Mouse (Mus musculus) intestine, postnatal 0 days (tissue): ENCODE measurements around the gene Fer1l4. TPM values are rescaled to one million over a fixed set of nuclear protein-coding genes. Genes with fewer than 3 reads are reported as not detected.
A peak's percentile ranks its signal among the peaks of the same experiment; 100 is the strongest.

Experiments
- ATAC-seq: fragments of 200-750 bp; cut with Nextera tagmentation; 2 replicates; pipeline ENCODE4 v1.8.0; 2017; ENCODE audit warnings: mild to moderate bottlenecking, moderate TSS enrichment, moderate library complexity
- H3K27ac ChIP-seq: fragments of 300-500 bp; sonication (generic); 2 replicates; pipeline ENCODE4 v1.5.1; 2014; ENCODE audit warnings: mild to moderate bottlenecking, low read depth, low read length, moderate library complexity
- H3K27me3 ChIP-seq: fragments of 300-500 bp; sonication (generic); replicated peaks from 2 replicates; pipeline ENCODE4 v1.6.1; 2014; ENCODE audit warnings: low read length, mixed read lengths; ENCODE audit not compliant: control insufficient read depth, insufficient read depth
- H3K36me3 ChIP-seq: fragments of 300-500 bp; sonication (generic); 2 replicates; pipeline ENCODE4 v1.6.1; 2014; ENCODE audit warnings: mild to moderate bottlenecking, moderate library complexity; ENCODE audit not compliant: control insufficient read depth, insufficient read depth
- H3K4me1 ChIP-seq: fragments of 300-500 bp; sonication (generic); replicated peaks from 2 replicates; pipeline ENCODE4 v1.6.1; 2014; ENCODE audit warnings: antibody characterized with exemption, low read length, mixed read lengths; ENCODE audit not compliant: control insufficient read depth, insufficient read depth
- H3K4me2 ChIP-seq: fragments of 300-500 bp; sonication (generic); replicated peaks from 2 replicates; pipeline ENCODE4 v1.6.1; 2014; ENCODE audit warnings: low read depth, mild to moderate bottlenecking, moderate library complexity
- H3K4me3 ChIP-seq: fragments of 300-500 bp; sonication (generic); 2 replicates; pipeline ENCODE4 v1.5.1; 2014; ENCODE audit warnings: low read depth, low read length
- H3K9ac ChIP-seq: fragments of 300-500 bp; sonication (generic); 2 replicates; pipeline ENCODE4 v1.6.1; 2014; ENCODE audit warnings: mild to moderate bottlenecking, low read depth, low read length
- H3K9me3 ChIP-seq: fragments of 300-500 bp; sonication (generic); 2 replicates; pipeline ENCODE4 v1.6.1; 2016; ENCODE audit warnings: mixed run types; ENCODE audit not compliant: control insufficient read depth
- CTCF ChIP-seq: sonication (generic); IDR thresholded peaks from 2 replicates; pipeline ENCODE4 v1.5.1; 2016; ENCODE audit warnings: low read depth, mild to moderate bottlenecking, control low read depth, antibody characterized with exemption, moderate library complexity
- WGBS: fragments of 180-500 bp; shearing (Covaris S2); extraction: QIAGEN DNeasy Blood & Tissue Kit; methylation state at CpG from one replicate; pipeline ENCODE4 v1.1.7; 2014; 5-methylcytosine and 5-hydroxymethylcytosine counted together
- polyA plus RNA-seq: library from polyadenylated mRNA; unstranded; fragments of >200 nt; fragmentation: Nextera tagmentation; extraction: Ambion mirVana; gene quantifications from 2 replicates; pipeline ENCODE4 v1.2.1, GENCODE M21; 2015

Gene Fer1l4
- polyA plus RNA-seq, 1 experiment from 2014 or later: 0.10 TPM

DNA sequence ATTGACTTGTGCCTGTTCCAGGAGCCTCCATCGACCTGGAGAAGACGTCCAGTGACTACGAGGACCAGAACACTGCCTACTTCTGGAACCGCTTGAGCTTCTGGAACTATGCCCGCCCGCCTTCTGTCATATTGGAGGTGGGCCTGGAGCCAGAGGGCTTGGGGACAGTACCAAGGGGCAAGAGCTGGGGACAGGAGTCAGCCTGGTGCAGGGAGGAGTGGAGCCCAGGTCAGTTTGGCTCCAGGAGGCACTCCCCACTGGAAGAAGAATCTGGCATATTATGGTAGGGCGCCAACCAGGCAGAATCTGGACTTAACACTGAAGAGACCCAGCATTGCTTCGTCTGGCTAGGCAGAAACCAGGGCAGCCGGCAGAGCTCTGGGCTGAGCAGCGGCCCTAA is 15.2 kb upstream of the Fer1l4 start:
- no peak overlapping the region for H3K27ac ChIP-seq

DNA sequence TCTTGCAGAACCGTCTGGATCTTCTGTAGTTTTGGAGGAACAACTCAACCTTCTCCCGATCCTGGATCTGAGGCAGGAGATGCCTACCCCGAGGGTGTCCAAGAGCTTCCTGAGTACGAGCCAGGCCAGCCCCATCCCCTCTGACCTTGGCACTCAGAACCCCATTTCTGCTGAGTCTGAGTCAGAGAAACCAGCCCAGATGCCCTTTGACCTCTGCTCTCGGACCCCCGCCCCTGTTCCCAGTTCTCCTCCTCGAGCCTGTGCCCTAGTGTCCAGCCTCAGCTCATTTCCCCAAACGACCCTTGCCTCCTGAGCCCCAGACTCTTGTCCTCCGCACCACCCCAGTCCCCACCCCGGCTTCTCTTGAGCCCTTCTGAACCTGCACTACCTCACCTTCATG is 13.4 kb upstream of the Fer1l4 start:
- Histone ChIP-seq H3K4me3 (peak overlapping the region; percentile 65), H3K4me2 (peak overlapping the region; percentile 99), H3K36me3 (peaks cover 13% of the 10 kb centered on the region; the same call in 1 of the 2 replicates), H3K9me3 (no peaks in the 10 kb centered on the region), H3K27ac (no peak overlapping the region), H3K9ac (0 out of 2 replicates have a peak overlapping the region, but pooled peaks have one; percentile 50), H3K4me1 (no peaks in the 10 kb centered on the region; the same call in 1 of the 2 replicates), H3K27me3 (no peaks in the 10 kb centered on the region)
- ATAC-seq: 0 out of 2 replicates have a peak, but pooled peaks have one; percentile 11
- 31% methylated on average over 10 of the region's 10 CpGs for WGBS
- TF ChIP-seq CTCF: no peak

More for the DNA sequence above, 15.2 kb upstream of the Fer1l4 start:
- ATAC-seq: no peak
- no peak overlapping the region for H3K4me2 ChIP-seq
- no peak for TF ChIP-seq CTCF
- H3K9me3 ChIP-seq: no peaks in the 10 kb centered on the region
- no peak overlapping the region for H3K9ac ChIP-seq
- H3K4me1 ChIP-seq: no peaks in the 10 kb centered on the region; the same call in 1 of the 2 replicates
- 90% methylated on average over 10 of the region's 10 CpGs for WGBS
- peaks cover 21% of the 10 kb centered on the region; the same call in 1 of the 2 replicates for H3K36me3 ChIP-seq
- no peaks in the 10 kb centered on the region for H3K27me3 ChIP-seq
- no peak overlapping the region for H3K4me3 ChIP-seq

DNA sequence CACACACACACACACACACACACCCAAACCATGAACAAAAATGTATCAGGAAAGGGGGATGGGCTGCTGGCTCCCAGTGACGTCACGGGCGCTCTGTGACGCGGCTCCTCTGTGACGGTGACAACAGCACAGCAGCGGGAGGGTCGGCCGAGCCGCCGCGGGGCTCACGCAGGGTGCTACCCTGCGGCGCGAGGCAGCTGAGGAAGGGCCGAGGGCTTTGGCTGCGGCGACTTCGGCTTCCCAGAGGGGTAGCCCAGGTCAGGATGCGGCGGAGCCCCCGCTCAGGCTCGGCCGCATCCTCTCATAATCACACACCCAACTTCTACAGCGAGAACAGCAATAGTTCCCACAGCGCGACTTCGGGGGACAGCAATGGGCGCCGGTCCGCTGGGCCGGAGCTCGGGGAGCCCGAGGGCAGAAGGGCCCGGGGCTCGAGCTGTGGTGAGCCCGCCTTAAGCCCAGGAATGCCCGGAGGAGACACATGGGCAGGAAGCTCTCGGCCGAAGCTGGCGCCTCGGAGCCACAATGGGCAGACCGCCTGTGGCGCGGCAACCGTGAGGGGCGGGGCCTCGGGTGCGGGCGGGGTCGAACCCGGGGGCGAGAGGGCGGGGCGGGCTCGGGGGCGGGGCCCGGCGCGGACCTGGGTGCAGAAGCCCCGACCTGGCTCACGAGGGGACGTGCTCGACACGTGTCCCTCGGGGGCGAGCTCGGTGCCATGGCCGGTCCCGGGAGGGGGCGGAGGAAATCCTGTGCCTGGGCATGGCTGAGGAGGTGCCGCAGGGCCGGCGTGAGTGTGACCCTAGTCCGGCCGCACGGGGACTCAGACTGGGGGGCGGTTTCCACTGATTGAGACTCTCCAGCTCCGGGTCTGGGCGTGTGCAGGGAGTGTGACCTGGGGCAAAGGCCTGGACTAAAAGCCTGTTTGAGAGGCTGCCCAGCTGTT is 12.6 kb upstream of the Fer1l4 start, which contains the start of gene Spag4:
TSS of gene Spag4 (plus strand) at position 77 of the 943 bp plus-strand sequence.
- peak; percentile 69 for ATAC-seq
- TF ChIP-seq CTCF: no peak

DNA sequence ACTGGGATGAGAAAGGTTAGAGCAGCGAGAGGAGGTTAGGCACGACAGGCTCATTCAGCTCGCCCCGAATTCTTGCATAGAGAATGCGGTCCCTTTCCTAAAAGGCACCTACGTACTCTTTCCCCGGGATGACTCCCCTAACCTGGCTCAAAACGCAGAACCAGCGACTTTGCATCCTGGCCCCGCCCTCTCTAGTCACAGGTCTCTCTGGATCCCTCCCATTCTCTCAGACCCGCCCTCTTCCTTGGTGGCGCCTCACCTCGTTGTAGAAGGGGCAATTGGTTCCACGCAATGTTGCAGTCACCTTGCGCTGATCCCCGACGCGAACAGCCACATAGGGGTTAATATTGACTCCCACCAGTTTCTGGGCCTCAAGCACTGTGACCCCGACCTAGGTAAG is 4.8 kb downstream of the Fer1l4 start:
- H3K4me2 ChIP-seq: peak overlapping the region; percentile 63
- H3K4me3 ChIP-seq: peak overlapping the region; percentile 16; the same call in 1 of the 2 replicates
- TF ChIP-seq CTCF: no peak
- no peaks in the 10 kb centered on the region; the same call in 1 of the 2 replicates for H3K27me3 ChIP-seq
- H3K27ac ChIP-seq: no peak overlapping the region
- no peaks in the 10 kb centered on the region for H3K9me3 ChIP-seq
- H3K4me1 ChIP-seq: no peaks in the 10 kb centered on the region
- H3K9ac ChIP-seq: no peak overlapping the region
- 6% methylated on average over 19 of the region's 19 CpGs for WGBS
- peak; percentile 33; the same call in 1 of the 2 replicates for ATAC-seq
- H3K36me3 ChIP-seq: no peaks in the 10 kb centered on the region

More for the DNA sequence above, 12.6 kb upstream of the Fer1l4 start, which contains the start of gene Spag4:
- no peaks in the 10 kb centered on the region for H3K9me3 ChIP-seq
- H3K9ac ChIP-seq: peak within 1 kb of the TSS; percentile 50
- no peaks in the 10 kb centered on the region; the same call in 1 of the 2 replicates for H3K4me1 ChIP-seq
- peaks cover 6% of the 10 kb centered on the region; the same call in 1 of the 2 replicates for H3K36me3 ChIP-seq
- no peaks in the 10 kb centered on the region for H3K27me3 ChIP-seq
- H3K4me3 ChIP-seq: peak within 1 kb of the TSS; percentile 65
- H3K4me2 ChIP-seq: peak within 1 kb of the TSS; percentile 99
- under 1% methylated on average over 75 of the region's 81 CpGs for WGBS
- H3K27ac ChIP-seq: peak within 1 kb of the TSS; percentile 31; the same call in 1 of the 2 replicates

DNA sequence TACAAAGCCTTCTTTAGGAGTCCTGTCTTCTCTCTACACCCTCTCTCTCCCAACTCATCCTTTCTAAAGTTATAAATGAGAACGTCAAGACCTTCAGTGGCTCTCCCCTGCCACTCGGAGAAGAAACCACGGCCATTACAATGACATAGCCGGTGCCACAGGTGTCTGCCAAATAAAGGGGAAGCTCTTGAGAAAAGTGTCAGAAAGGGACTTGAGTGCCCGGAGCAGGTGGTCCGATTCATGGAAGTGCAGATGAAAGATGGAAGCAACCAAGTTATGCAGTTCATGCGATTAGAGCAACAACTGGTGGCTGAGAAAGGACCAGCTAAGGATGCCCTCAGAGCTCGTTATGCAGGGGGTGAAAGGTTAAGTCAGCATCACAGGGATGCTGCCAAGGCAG is 9.8 kb downstream of the Fer1l4 start:
- Histone ChIP-seq H3K27me3 (no peaks in the 10 kb centered on the region; the same call in 1 of the 2 replicates), H3K4me2 (no peak overlapping the region), H3K9ac (no peak overlapping the region), H3K36me3 (no peaks in the 10 kb centered on the region), H3K9me3 (no peaks in the 10 kb centered on the region), H3K27ac (no peak overlapping the region), H3K4me3 (no peak overlapping the region), H3K4me1 (no peaks in the 10 kb centered on the region)
- WGBS: 83% methylated on average over 8 of the region's 8 CpGs
- ATAC-seq: no peak
- TF ChIP-seq CTCF: no peak

DNA sequence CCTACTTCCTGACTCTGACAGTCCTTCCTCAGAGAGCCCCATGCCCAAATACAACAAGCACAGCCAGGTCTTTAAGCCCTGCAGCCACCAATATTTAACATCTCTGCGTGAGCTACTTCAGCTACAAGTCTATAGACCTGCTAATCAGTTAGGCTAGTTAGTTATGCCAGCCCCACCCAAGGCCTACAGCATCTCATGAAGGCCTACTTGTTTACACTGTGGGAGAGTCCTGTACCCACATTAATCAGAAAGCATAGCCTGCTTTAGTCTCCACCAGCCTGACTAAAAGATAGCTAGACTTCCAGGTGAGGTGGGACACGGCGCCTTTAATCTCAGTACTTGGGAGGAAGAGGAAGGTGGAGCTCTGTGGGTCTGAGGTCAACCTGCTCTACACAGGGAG is 13.4 kb downstream of the Fer1l4 start:
- H3K4me1 ChIP-seq: no peaks in the 10 kb centered on the region
- no peaks in the 10 kb centered on the region for H3K9me3 ChIP-seq
- TF ChIP-seq CTCF: no peak
- H3K9ac ChIP-seq: no peak overlapping the region
- H3K27ac ChIP-seq: no peak overlapping the region
- no peak overlapping the region for H3K4me2 ChIP-seq
- H3K27me3 ChIP-seq: no peaks in the 10 kb centered on the region
- no peak for ATAC-seq
- no peak overlapping the region for H3K4me3 ChIP-seq
- WGBS: 69% methylated on average over 3 of the region's 3 CpGs
- no peaks in the 10 kb centered on the region for H3K36me3 ChIP-seq
